Mouse (Mus musculus): ENCODE data around the gene Sesn1.

Sesn1 gene

GRCm38 (mm10) chr10:41866069-41866837 lies 56.5 kb downstream of the Sesn1 start:
- in situ Hi-C loops (cut with MboI, MseI): no loop called here

GRCm38 (mm10) chr10:41866838-41867154 lies 57.1 kb downstream of the Sesn1 start:
- in situ Hi-C loops (cut with MboI, MseI): no loop called here

- in situ Hi-C loops (cut with MboI, MseI): no loop called here
These were observed 58.2 kb downstream of the Sesn1 start for GRCm38 (mm10) chr10:41867956-41868355.

GRCm38 (mm10) chr10:41870101-41870500 lies 60.4 kb downstream of the Sesn1 start:
- in situ Hi-C loops (cut with MboI, MseI): no loop called here

GRCm38 (mm10) chr10:41871564-41871963 lies 61.8 kb downstream of the Sesn1 start:
- in situ Hi-C loops (cut with MboI, MseI): no loop called here

GRCm38 (mm10) chr10:41875624-41876023 lies 65.9 kb downstream of the Sesn1 start:
- in situ Hi-C loops (cut with MboI, MseI): no loop called here

- in situ Hi-C loops (cut with MboI, MseI): no loop called here
These were observed 68.6 kb downstream of the Sesn1 start for GRCm38 (mm10) chr10:41878344-41878743.

- in situ Hi-C loops (cut with MboI, MseI): loop anchor here (5.0 kb wide), 1 partner anchor 67 kb away; no protein-coding TSS in a partner anchor
These were observed 69.9 kb downstream of the Sesn1 start for GRCm38 (mm10) chr10:41879675-41880074.

- in situ Hi-C loops (cut with MboI, MseI): loop anchor here (5.0 kb wide), 1 partner anchor 68 kb away; no protein-coding TSS in a partner anchor
These were observed 70.5 kb downstream of the Sesn1 start for GRCm38 (mm10) chr10:41880206-41880605.

GRCm38 (mm10) chr10:41880777-41881176 lies 71.0 kb downstream of the Sesn1 start:
- in situ Hi-C loops (cut with MboI, MseI): loop anchor here (5.0 kb wide), 1 partner anchor 68 kb away; no protein-coding TSS in a partner anchor

GRCm38 (mm10) chr10:41881438-41881837 lies 71.7 kb downstream of the Sesn1 start:
- in situ Hi-C loops (cut with MboI, MseI): loop anchor here (5.0 kb wide), 1 partner anchor 69 kb away; no protein-coding TSS in a partner anchor

- in situ Hi-C loops (cut with MboI, MseI): loop anchor here (5.0 kb wide), 1 partner anchor 72 kb away; no protein-coding TSS in a partner anchor
These were observed 74.2 kb downstream of the Sesn1 start for GRCm38 (mm10) chr10:41883741-41884575.

- in situ Hi-C loops (cut with MboI, MseI): no loop called here
These were observed 77.5 kb downstream of the Sesn1 start for GRCm38 (mm10) chr10:41887080-41887821.

GRCm38 (mm10) chr10:41888365-41888941 lies 78.7 kb downstream of the Sesn1 start:
- in situ Hi-C loops (cut with MboI, MseI): no loop called here

GRCm38 (mm10) chr10:41889566-41889965 lies 79.8 kb downstream of the Sesn1 start:
- in situ Hi-C loops (cut with MboI, MseI): no loop called here

GRCm38 (mm10) chr10:41890537-41890936 lies 80.8 kb downstream of the Sesn1 start:
- in situ Hi-C loops (cut with MboI, MseI): no loop called here

GRCm38 (mm10) chr10:41891312-41891711 lies 81.6 kb downstream of the Sesn1 start:
- in situ Hi-C loops (cut with MboI, MseI): no loop called here

- in situ Hi-C loops (cut with MboI, MseI): no loop called here
These were observed 84.0 kb downstream of the Sesn1 start for GRCm38 (mm10) chr10:41893433-41894411.

- in situ Hi-C loops (cut with MboI, MseI): no loop called here
These were observed 86.7 kb downstream of the Sesn1 start for GRCm38 (mm10) chr10:41896425-41896824.

GRCm38 (mm10) chr10:41896865-41897264 lies 87.1 kb downstream of the Sesn1 start:
- in situ Hi-C loops (cut with MboI, MseI): no loop called here
